Mouse (Mus musculus): ENCODE measurements around the gene Cox4i1. TPM values are rescaled to one million over a fixed set of nuclear protein-coding genes. Genes with fewer than 3 reads are reported as not detected.
A peak's percentile ranks its signal among the peaks of the same experiment; 100 is the strongest.

Gene Cox4i1
- total and polyA plus RNA-seq, 3 experiments: 519 to 970 (median 711) TPM

- H3K9me3 ChIP-seq (replicated peaks; ENCODE audit: low read length): no peaks in the 10 kb centered on the region
- no peak overlapping the region for H3K4me2 ChIP-seq (ENCODE audit: insufficient read depth, low read depth, poor library complexity, severe bottlenecking)
- H3K79me2 ChIP-seq (replicated peaks; ENCODE audit: control insufficient read depth, extremely low read depth, insufficient read depth, poor library complexity, severe bottlenecking): no peaks in the 10 kb centered on the region
- peak overlapping the region in 1 of 3 experiments; percentile 15 for H3K4me3 ChIP-seq (replicated peaks in 1 of 3; ENCODE audit: low read depth in 2 of 3, low read length in 2 of 3, poor library complexity in 1 of 3)
- no peaks in the 10 kb centered on the region for H3K36me3 ChIP-seq (replicated peaks in 1 of 2; ENCODE audit: control insufficient read depth in 1 of 2, insufficient read depth in 1 of 2, low read length in 1 of 2)
- peaks cover 18% of the 10 kb centered on the region for H3K27me3 ChIP-seq (replicated peaks)
- in situ Hi-C loops (cut with MboI; ENCODE audit: low pct_ligation_motif_present, low pct_unique_long_range_greater_than_20kb, low sequenced_read_pairs): no loop called here
- DNase-seq (ENCODE audit: extremely low read depth): no peak
- H3K9ac ChIP-seq (ENCODE audit: insufficient read depth, low read depth): no peak overlapping the region
- peaks cover 8 to 21% of the 10 kb centered on the region in 2 experiments for H3K4me1 ChIP-seq (ENCODE audit: control insufficient read depth in 1 of 2, insufficient read depth in 2 of 2)
- TF ChIP-seq CHD1 (IDR thresholded peaks at IDR 0.05; ENCODE audit: low read depth, low read length) (no peak), ELF1 (IDR thresholded peaks at IDR 0.05; ENCODE audit: low read depth, low read length) (no peak), JUND (conservative IDR thresholded peaks at IDR 0.05; ENCODE audit: low read depth, low read length) (no peak), CHD2 (IDR thresholded peaks at IDR 0.05; ENCODE audit: low read length) (no peak), SIN3A (IDR thresholded peaks at IDR 0.05; ENCODE audit: low read length) (no peak), MEF2A (IDR thresholded peaks at IDR 0.05; ENCODE audit: borderline replicate concordance, low read depth, low read length) (no peak), NELFE (IDR thresholded peaks at IDR 0.05; ENCODE audit: low read depth, low read length) (no peak), SMC3 (IDR thresholded peaks at IDR 0.05; ENCODE audit: low read depth, low read length) (no peak), USF1 (IDR thresholded peaks at IDR 0.05; ENCODE audit: low read depth, low read length) (no peak), PAX5 (IDR thresholded peaks at IDR 0.05; ENCODE audit: low read length) (no peak), USF2 (conservative IDR thresholded peaks at IDR 0.05; ENCODE audit: low read depth, low read length) (no peak), MAX (IDR thresholded peaks at IDR 0.05; ENCODE audit: low read length) (no peak), MXI1 (IDR thresholded peaks at IDR 0.05; ENCODE audit: low read depth, low read length) (no peak)
- dilution Hi-C loops (cut with MboI; ENCODE audit: extremely low pct_ligation_motif_present, extremely low pct_unique_long_range_greater_than_20kb, low sequenced_read_pairs): no loop called here
- peak overlapping the region; percentile 31; the same call in 1 of the 2 replicates for H3K27ac ChIP-seq (ENCODE audit: insufficient read depth, low read depth)
Measured at GRCm38 (mm10) chr8:120715996-120716680, 48.1 kb downstream of the Cox4i1 start.

GRCm38 (mm10) chr8:120719586-120720236 lies 51.7 kb downstream of the Cox4i1 start:
- Histone ChIP-seq H3K4me1 (ENCODE audit: control insufficient read depth in 1 of 2, insufficient read depth in 2 of 2) (peaks cover 8 to 24% of the 10 kb centered on the region in 2 experiments), H3K27ac (ENCODE audit: insufficient read depth, low read depth) (no peak overlapping the region), H3K4me2 (ENCODE audit: insufficient read depth, low read depth, poor library complexity, severe bottlenecking) (no peak overlapping the region), H3K36me3 (replicated peaks in 1 of 2; ENCODE audit: control insufficient read depth in 1 of 2, insufficient read depth in 1 of 2, low read length in 1 of 2) (no peaks in the 10 kb centered on the region), H3K79me2 (replicated peaks; ENCODE audit: control insufficient read depth, extremely low read depth, insufficient read depth, poor library complexity, severe bottlenecking) (no peaks in the 10 kb centered on the region), H3K9ac (ENCODE audit: insufficient read depth, low read depth) (no peak overlapping the region), H3K4me3 (replicated peaks in 1 of 3; ENCODE audit: low read depth in 2 of 3, low read length in 2 of 3, poor library complexity in 1 of 3) (no peak overlapping the region), H3K27me3 (replicated peaks) (peaks cover 18% of the 10 kb centered on the region), H3K9me3 (replicated peaks; ENCODE audit: low read length) (peaks cover 24% of the 10 kb centered on the region)
- dilution Hi-C loops (cut with MboI; ENCODE audit: extremely low pct_ligation_motif_present, extremely low pct_unique_long_range_greater_than_20kb, low sequenced_read_pairs): no loop called here
- in situ Hi-C loops (cut with MboI; ENCODE audit: low pct_ligation_motif_present, low pct_unique_long_range_greater_than_20kb, low sequenced_read_pairs): no loop called here
- no peak for DNase-seq (ENCODE audit: extremely low read depth)
- TF ChIP-seq SMC3 (IDR thresholded peaks at IDR 0.05; ENCODE audit: low read depth, low read length): no peak
- no peak for TF ChIP-seq USF2 (conservative IDR thresholded peaks at IDR 0.05; ENCODE audit: low read depth, low read length)
- no peak for TF ChIP-seq GABPA (IDR thresholded peaks at IDR 0.05; ENCODE audit: insufficient replicate concordance, low read depth, low read length)
- TF ChIP-seq POLR2AphosphoS2 (IDR thresholded peaks at IDR 0.05; ENCODE audit: low read depth, low read length): no peak
- no peak for TF ChIP-seq POLR2A (IDR thresholded peaks at IDR 0.05; ENCODE audit: low read depth, low read length)
- TF ChIP-seq ELF1 (IDR thresholded peaks at IDR 0.05; ENCODE audit: low read depth, low read length): no peak
- TF ChIP-seq ZC3H11A (IDR thresholded peaks at IDR 0.05; ENCODE audit: low read depth, low read length): no peak
- no peak for TF ChIP-seq JUND (conservative IDR thresholded peaks at IDR 0.05; ENCODE audit: low read depth, low read length)
- TF ChIP-seq ZNF384 (IDR thresholded peaks at IDR 0.05; ENCODE audit: low read depth, low read length): no peak
